Mouse (Mus musculus) neural tube, embryonic 15.5 days (tissue): ENCODE measurements at regions not wholly inside any gene's neighbourhood (a gene's known extent, or its start where the extent isn't known, plus 50 kb on each side); places are given as distances from the start of the nearest gene placed in this dataset.

Experiments used
- ATAC-seq: fragments of 200-750 bp; cut with Nextera tagmentation; 2 replicates; pipeline ENCODE4 v1.8.0; 2017; ENCODE audit warnings: mild to moderate bottlenecking, moderate TSS enrichment, moderate library complexity; ENCODE audit not compliant: low FRiP score
- H3K27ac ChIP-seq: fragments of 300-500 bp; sonication (generic); replicated peaks from 2 replicates; pipeline ENCODE4 v1.5.1; 2015; ENCODE audit warnings: mild to moderate bottlenecking, inconsistent platforms
- H3K27me3 ChIP-seq: fragments of 300-500 bp; sonication (generic); replicated peaks from 2 replicates; pipeline ENCODE4 v1.6.1; 2015; ENCODE audit warnings: inconsistent platforms
- H3K36me3 ChIP-seq: fragments of 300-500 bp; sonication (generic); 2 replicates; pipeline ENCODE4 v1.6.1; 2015; ENCODE audit warnings: inconsistent platforms
- H3K4me1 ChIP-seq: fragments of 300-500 bp; sonication (generic); 2 replicates; pipeline ENCODE4 v1.6.1; 2015; ENCODE audit warnings: inconsistent platforms
- H3K4me2 ChIP-seq: fragments of 300-500 bp; sonication (generic); 2 replicates; pipeline ENCODE4 v1.6.1; 2015; ENCODE audit warnings: inconsistent platforms, mild to moderate bottlenecking, moderate library complexity
- H3K4me3 ChIP-seq: fragments of 300-500 bp; sonication (generic); replicated peaks from 2 replicates; pipeline ENCODE4 v1.5.1; 2015; ENCODE audit warnings: mild to moderate bottlenecking, inconsistent platforms
- H3K9ac ChIP-seq: fragments of 300-500 bp; sonication (generic); replicated peaks from 2 replicates; pipeline ENCODE4 v1.6.1; 2015; ENCODE audit warnings: mild to moderate bottlenecking, inconsistent platforms
- H3K9me3 ChIP-seq: fragments of 300-500 bp; sonication (generic); replicated peaks from 2 replicates; pipeline ENCODE4 v1.6.1; 2016; ENCODE audit warnings: inconsistent platforms
- WGBS: fragments of 180-500 bp; shearing (Covaris S2); methylation state at CpG from one replicate; pipeline ENCODE4 v1.1.7; 2015; ENCODE audit warnings: mixed read lengths; 5-methylcytosine and 5-hydroxymethylcytosine counted together

DNA sequence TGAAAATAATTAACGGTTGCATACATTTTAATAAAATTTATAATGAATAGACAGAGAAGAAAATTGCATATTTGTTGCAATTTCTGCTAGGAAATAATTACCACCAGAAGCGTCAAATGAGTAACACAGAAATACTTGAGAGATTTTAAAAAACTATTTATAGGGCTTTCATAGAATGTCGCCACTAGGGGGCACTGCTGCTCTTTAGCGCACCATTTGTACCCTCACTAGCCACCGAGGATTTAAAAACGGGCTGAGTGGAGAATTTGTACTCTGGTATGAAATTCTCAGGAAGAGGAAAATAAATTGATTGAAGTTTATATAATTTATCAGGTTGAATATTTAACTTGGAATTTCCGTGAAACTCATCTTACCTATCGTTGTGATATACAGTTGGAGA lies 77.3 kb upstream of the Tmprss15 start:
- ATAC-seq, result no peak; the same call in 1 of the 2 replicates
- 13% methylated on average over 8 of the region's 8 CpGs for WGBS
- no peaks in the 10 kb centered on the region for H3K27me3 ChIP-seq

DNA sequence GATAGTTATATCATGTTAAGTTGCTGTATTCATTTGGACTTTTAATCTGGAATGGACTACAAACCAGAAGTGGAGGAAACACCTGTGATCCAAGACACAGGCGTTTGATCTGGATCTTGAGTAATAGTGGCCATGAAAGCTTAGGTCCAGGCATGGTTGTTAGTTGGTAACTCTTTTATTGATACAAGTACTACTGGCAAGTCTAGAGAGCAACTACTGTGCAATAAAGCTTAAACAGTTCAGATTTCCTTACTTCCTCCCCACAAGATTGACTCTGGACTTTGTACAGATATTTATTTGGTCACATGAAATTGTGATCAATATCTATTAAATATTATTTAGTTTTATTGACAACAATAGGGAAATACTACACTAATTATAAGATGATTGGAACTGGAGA lies 51.9 kb upstream of the Tmprss15 start:
- 84% methylated on average over 1 of the region's 1 CpGs for WGBS

More for the DNA sequence above, 77.3 kb upstream of the Tmprss15 start:
- H3K9me3 ChIP-seq, result no peaks in the 10 kb centered on the region
- H3K9ac ChIP-seq, result no peak overlapping the region
- no peak overlapping the region for H3K27ac ChIP-seq
- H3K4me3 ChIP-seq, result no peak overlapping the region
- no peaks in the 10 kb centered on the region for H3K36me3 ChIP-seq
- no peaks in the 10 kb centered on the region for H3K4me1 ChIP-seq
- no peak overlapping the region for H3K4me2 ChIP-seq

More for the DNA sequence above, 51.9 kb upstream of the Tmprss15 start:
- H3K9ac ChIP-seq, result no peak overlapping the region
- H3K4me2 ChIP-seq, result no peak overlapping the region
- no peak overlapping the region for H3K4me3 ChIP-seq
- no peaks in the 10 kb centered on the region for H3K9me3 ChIP-seq
- no peak for ATAC-seq
- no peaks in the 10 kb centered on the region for H3K36me3 ChIP-seq
- H3K4me1 ChIP-seq, result no peaks in the 10 kb centered on the region
- H3K27ac ChIP-seq, result no peak overlapping the region
- no peaks in the 10 kb centered on the region for H3K27me3 ChIP-seq
